Mouse (Mus musculus) lung, adult 2 months (tissue): Measurements from ENCODE around the gene Ttpal.

Experiments
- CTCF ChIP-seq: fragments of 200-500 bp; IDR thresholded peaks from 2 replicates; pipeline ENCODE4 v1.5.1; 2011; ENCODE audit warnings: mild to moderate bottlenecking, low read length, control low read depth; ENCODE audit not compliant: insufficient read depth
- POLR2A ChIP-seq: fragments of 200-500 bp; IDR thresholded peaks from 2 replicates; pipeline ENCODE4 v1.6.1; 2011; ENCODE audit warnings: low read depth, mild to moderate bottlenecking, control low read depth, low read length, borderline replicate concordance; ENCODE audit errors: extremely low read depth

GRCm38 (mm10) chr2:163583226-163584087 is 18.7 kb upstream of the Ttpal start:
- TF ChIP-seq CTCF (no peak), POLR2A (no peak)
